Mouse (Mus musculus) heart, adult 2 months (tissue): ENCODE data around the gene Myadm.

Source experiments
- CTCF ChIP-seq: fragments of 200-600 bp; IDR thresholded peaks from 2 replicates; pipeline ENCODE4 v1.8.1; 2022; ENCODE audit warnings: antibody characterized with exemption, mild to moderate bottlenecking, moderate library complexity
- EP300 ChIP-seq: fragments of 200-500 bp; IDR thresholded peaks from 2 replicates; pipeline ENCODE4 v1.6.1; 2011; ENCODE audit warnings: low read depth, low read length, control low read depth; ENCODE audit not compliant: insufficient read depth
- POLR2A ChIP-seq: fragments of 200-500 bp; IDR thresholded peaks from 2 replicates; pipeline ENCODE4 v1.6.1; 2011; ENCODE audit warnings: mild to moderate bottlenecking, low read depth, low read length, control low read depth; ENCODE audit not compliant: insufficient read depth

- no peak for TF ChIP-seq POLR2A
- TF ChIP-seq CTCF = no peak
- no peak for TF ChIP-seq EP300
Observed at GRCm38 (mm10) chr7:3283081-3283875, 5.6 kb upstream of the Myadm start.
